Mouse (Mus musculus) stomach, adult 2 months (tissue): ENCODE data around the gene Gm30737. TPM values are rescaled to one million over a fixed set of nuclear protein-coding genes. Genes with fewer than 3 reads are reported as not detected.

ENCODE experiments used
- polyA plus RNA-seq: library from polyadenylated mRNA; depleted of rRNA; stranded (reverse); fragments of >200 nt; gene quantifications from 2 replicates; pipeline ENCODE4 v1.2.3, GENCODE M21; 2012; rRNA removed

The Gm30737 gene
- not detected in 2 replicates for polyA plus RNA-seq

DNA sequence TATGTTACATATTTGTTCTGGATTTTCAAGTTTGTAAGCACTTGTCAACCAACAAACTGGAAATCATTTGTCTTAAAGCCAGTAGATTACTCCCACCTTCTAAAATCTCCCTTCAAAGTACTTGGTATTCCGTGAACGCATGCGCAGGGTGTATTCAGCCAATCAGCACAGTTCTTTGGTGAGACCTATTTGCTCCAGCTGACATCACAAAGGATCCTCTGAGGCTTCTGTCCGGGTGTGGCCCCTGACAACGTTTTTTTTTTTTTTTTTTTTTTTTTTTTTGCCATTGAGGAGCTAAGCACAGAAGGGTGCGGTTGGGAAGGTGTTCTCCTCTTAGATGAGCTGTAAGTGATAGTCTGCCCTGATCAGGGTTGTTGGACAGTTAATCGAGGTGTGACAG is at the start of gene Gm30737:
Gene Gm30737 (plus strand): TSS at position 301 of the 400 bp plus-strand sequence.

